Mouse (Mus musculus): ENCODE measurements around the gene Syngr3.

GRCm38 (mm10) chr17:24644875-24645721 is 44.7 kb downstream of the Syngr3 start:
- TF ChIP-seq CTCF (IDR thresholded peaks at IDR 0.05; ENCODE audit: control insufficient read depth, insufficient read depth, insufficient replicate concordance, low read depth, low read length) (no peak), POLR2A (IDR thresholded peaks at IDR 0.05; ENCODE audit: control insufficient read depth, low read depth, low read length) (no peak)

All from testis, adult 2 months (tissue).